Mouse (Mus musculus) intestine, embryonic 16.5 days (tissue): Measurements from ENCODE around the gene Dcaf12. TPM values are rescaled to one million over a fixed set of nuclear protein-coding genes. Genes with fewer than 3 reads are reported as not detected.

Source experiments
- ATAC-seq: fragments of 200-750 bp; cut with Nextera tagmentation; 2 replicates; pipeline ENCODE4 v1.8.0; 2017; ENCODE audit warnings: moderate TSS enrichment, moderate library complexity
- H3K27ac ChIP-seq: fragments of 300-500 bp; sonication (generic); 2 replicates; pipeline ENCODE4 v1.5.1; 2014; ENCODE audit warnings: mild to moderate bottlenecking, low read length
- H3K27me3 ChIP-seq: fragments of 300-500 bp; sonication (generic); replicated peaks from 2 replicates; pipeline ENCODE4 v1.6.1; 2014; ENCODE audit warnings: low read length, control low read depth, mixed read lengths; ENCODE audit not compliant: control insufficient read depth, insufficient read depth
- H3K36me3 ChIP-seq: fragments of 300-500 bp; sonication (generic); 2 replicates; pipeline ENCODE4 v1.6.1; 2014; ENCODE audit warnings: low read length, control low read depth; ENCODE audit not compliant: control insufficient read depth, insufficient read depth
- H3K4me1 ChIP-seq: fragments of 300-500 bp; sonication (generic); 2 replicates; pipeline ENCODE4 v1.6.1; 2014; ENCODE audit warnings: low read length, control low read depth, mixed read lengths; ENCODE audit not compliant: control insufficient read depth, insufficient read depth
- H3K4me2 ChIP-seq: fragments of 300-500 bp; sonication (generic); 2 replicates; pipeline ENCODE4 v1.6.1; 2014; ENCODE audit warnings: low read depth, low read length, control low read depth
- H3K4me3 ChIP-seq: fragments of 300-500 bp; sonication (generic); 2 replicates; pipeline ENCODE4 v1.5.1; 2014; ENCODE audit warnings: mild to moderate bottlenecking, low read length
- H3K9ac ChIP-seq: fragments of 300-500 bp; sonication (generic); 2 replicates; pipeline ENCODE4 v1.6.1; 2014; ENCODE audit warnings: low read depth, low read length
- H3K9me3 ChIP-seq: fragments of 300-500 bp; sonication (generic); 2 replicates; pipeline ENCODE4 v1.6.1; 2016; ENCODE audit warnings: low read length, control low read depth; ENCODE audit not compliant: control insufficient read depth
- WGBS: fragments of 180-500 bp; shearing (Covaris S2); extraction: QIAGEN DNeasy Blood & Tissue Kit; methylation state at CpG from one replicate; pipeline ENCODE4 v1.1.7; 2014; 5-methylcytosine and 5-hydroxymethylcytosine counted together
- polyA plus RNA-seq: library from polyadenylated mRNA; unstranded; fragments of >200 nt; fragmentation: Nextera tagmentation; extraction: Ambion mirVana; gene quantifications from 2 replicates; pipeline ENCODE4 v1.2.1, GENCODE M21; 2015

Dcaf12 gene
- 51.1 and 51.4 TPM in 2 replicates for polyA plus RNA-seq

- peaks cover 8% of the 10 kb centered on the region; the same call in 1 of the 2 replicates for H3K36me3 ChIP-seq
- peak within 1 kb of the TSS; percentile 99 for H3K9ac ChIP-seq
- no peaks in the 10 kb centered on the region for H3K27me3 ChIP-seq
- peak within 1 kb of the TSS; percentile 77 for H3K4me2 ChIP-seq
- no peaks in the 10 kb centered on the region for H3K9me3 ChIP-seq
- H3K4me1 ChIP-seq, result peaks cover 17% of the 10 kb centered on the region
- H3K4me3 ChIP-seq, result peak within 1 kb of the TSS; percentile 100
- peak; percentile 97 for ATAC-seq
- WGBS, result under 1% methylated on average over 70 of the region's 70 CpGs
- H3K27ac ChIP-seq, result peak within 1 kb of the TSS; percentile 99
Measured at GRCm38 (mm10) chr4:41314141-41315129, at the start of gene Dcaf12. Dcaf12 (minus strand) TSS chr4:41314889.

- Histone ChIP-seq H3K36me3 (no peaks in the 10 kb centered on the region), H3K27me3 (no peaks in the 10 kb centered on the region), H3K4me1 (no peaks in the 10 kb centered on the region), H3K27ac (no peak overlapping the region), H3K9ac (no peak overlapping the region), H3K4me2 (no peak overlapping the region), H3K9me3 (no peaks in the 10 kb centered on the region), H3K4me3 (no peak overlapping the region)
- WGBS, result 94% methylated on average over 3 of the region's 3 CpGs
- ATAC-seq, result no peak
Measured at GRCm38 (mm10) chr4:41361059-41361458, 46.4 kb upstream of the Dcaf12 start.

- no peak overlapping the region for H3K4me3 ChIP-seq
- 73% methylated on average over 7 of the region's 7 CpGs for WGBS
- no peaks in the 10 kb centered on the region for H3K9me3 ChIP-seq
- no peak overlapping the region for H3K27ac ChIP-seq
- H3K9ac ChIP-seq, result no peak overlapping the region
- no peak for ATAC-seq
- no peaks in the 10 kb centered on the region for H3K4me1 ChIP-seq
- no peaks in the 10 kb centered on the region for H3K36me3 ChIP-seq
- H3K4me2 ChIP-seq, result no peak overlapping the region
- H3K27me3 ChIP-seq, result no peaks in the 10 kb centered on the region
Measured at GRCm38 (mm10) chr4:41359358-41359757, 44.7 kb upstream of the Dcaf12 start.

GRCm38 (mm10) chr4:41358669-41359068 lies 44.0 kb upstream of the Dcaf12 start:
- Histone ChIP-seq H3K4me3 (no peak overlapping the region), H3K9me3 (no peaks in the 10 kb centered on the region), H3K36me3 (no peaks in the 10 kb centered on the region), H3K27ac (no peak overlapping the region), H3K4me2 (no peak overlapping the region), H3K27me3 (no peaks in the 10 kb centered on the region), H3K4me1 (no peaks in the 10 kb centered on the region), H3K9ac (no peak overlapping the region)
- 84% methylated on average over 2 of the region's 2 CpGs for WGBS
- ATAC-seq, result no peak

GRCm38 (mm10) chr4:41357154-41357553 lies 42.5 kb upstream of the Dcaf12 start:
- H3K36me3 ChIP-seq, result no peaks in the 10 kb centered on the region
- no peaks in the 10 kb centered on the region for H3K27me3 ChIP-seq
- H3K4me1 ChIP-seq, result no peaks in the 10 kb centered on the region
- H3K9me3 ChIP-seq, result no peaks in the 10 kb centered on the region
- no peak overlapping the region for H3K4me2 ChIP-seq
- 83% methylated on average over 2 of the region's 2 CpGs for WGBS
- no peak overlapping the region for H3K4me3 ChIP-seq
- no peak overlapping the region for H3K27ac ChIP-seq
- ATAC-seq, result no peak
- H3K9ac ChIP-seq, result no peak overlapping the region

- 88% methylated on average over 1 of the region's 1 CpGs for WGBS
- no peak for ATAC-seq
Measured at GRCm38 (mm10) chr4:41353265-41353664, 38.6 kb upstream of the Dcaf12 start.

GRCm38 (mm10) chr4:41352758-41353157 lies 38.1 kb upstream of the Dcaf12 start:
- no peak for ATAC-seq
- WGBS, result 90% methylated on average over 4 of the region's 4 CpGs
- no peak overlapping the region for H3K9ac ChIP-seq

More at GRCm38 (mm10) chr4:41353265-41353664, 38.6 kb upstream of the Dcaf12 start:
- Histone ChIP-seq H3K4me2 (no peak overlapping the region), H3K36me3 (no peaks in the 10 kb centered on the region), H3K27me3 (no peaks in the 10 kb centered on the region), H3K9ac (no peak overlapping the region), H3K27ac (no peak overlapping the region), H3K4me1 (no peaks in the 10 kb centered on the region; the same call in 1 of the 2 replicates), H3K9me3 (no peaks in the 10 kb centered on the region), H3K4me3 (no peak overlapping the region)

GRCm38 (mm10) chr4:41349199-41349591 lies 34.5 kb upstream of the Dcaf12 start:
- peak overlapping the region; percentile 84 for H3K9ac ChIP-seq
- peak overlapping the region; percentile 69 for H3K4me3 ChIP-seq
- H3K27ac ChIP-seq, result peak overlapping the region; percentile 94
- H3K36me3 ChIP-seq, result no peaks in the 10 kb centered on the region
- peak; percentile 72; the same call in 1 of the 2 replicates for ATAC-seq
- peaks cover 6% of the 10 kb centered on the region for H3K4me1 ChIP-seq
- H3K9me3 ChIP-seq, result no peaks in the 10 kb centered on the region
- under 1% methylated on average over 28 of the region's 28 CpGs for WGBS
- no peaks in the 10 kb centered on the region for H3K27me3 ChIP-seq
- H3K4me2 ChIP-seq, result peak overlapping the region; percentile 65

More at GRCm38 (mm10) chr4:41352758-41353157, 38.1 kb upstream of the Dcaf12 start:
- no peak overlapping the region for H3K27ac ChIP-seq
- H3K36me3 ChIP-seq, result no peaks in the 10 kb centered on the region
- no peak overlapping the region for H3K4me3 ChIP-seq
- H3K9me3 ChIP-seq, result no peaks in the 10 kb centered on the region
- no peak overlapping the region for H3K4me2 ChIP-seq
- H3K27me3 ChIP-seq, result no peaks in the 10 kb centered on the region
- H3K4me1 ChIP-seq, result peaks cover 3% of the 10 kb centered on the region

GRCm38 (mm10) chr4:41348584-41349198 lies 34.0 kb upstream of the Dcaf12 start, which contains the start of gene Ubap1:
Ubap1 (plus strand) TSS chr4:41348996.
- H3K4me1 ChIP-seq, result peaks cover 6% of the 10 kb centered on the region
- H3K9me3 ChIP-seq, result no peaks in the 10 kb centered on the region
- peak within 1 kb of the TSS; percentile 69 for H3K4me3 ChIP-seq
- H3K9ac ChIP-seq, result peak within 1 kb of the TSS; percentile 84
- H3K27ac ChIP-seq, result peak within 1 kb of the TSS; percentile 94
- peak within 1 kb of the TSS; percentile 65 for H3K4me2 ChIP-seq
- no peaks in the 10 kb centered on the region for H3K36me3 ChIP-seq
- H3K27me3 ChIP-seq, result no peaks in the 10 kb centered on the region
- ATAC-seq, result peak; percentile 99
- under 1% methylated on average over 31 of the region's 31 CpGs for WGBS
